Mouse (Mus musculus) layer of hippocampus, adult 2 months (tissue): ENCODE measurements around the gene Tsc22d3. TPM values are rescaled to one million over a fixed set of nuclear protein-coding genes. Genes with fewer than 3 reads are reported as not detected.
"Not testable (repeated sequence)": the region's sequence is repeated elsewhere in the genome, so short reads cannot be mapped to it uniquely, and the experiment has no call there.

Source experiments
- DNase-seq, 2 experiments: peaks; one replicate each; pipeline ENCODE4 v3.0.0; 2022; ENCODE audit warnings: low spot score in 2 of 2
- H3K27ac ChIP-seq: fragments of 200-600 bp; 2 replicates; pipeline ENCODE4 v1.8.1; 2022
- H3K4me3 ChIP-seq: fragments of 200-600 bp; 2 replicates; pipeline ENCODE4 v1.8.1; 2022; ENCODE audit warnings: mild to moderate bottlenecking
- CTCF ChIP-seq: fragments of 200-600 bp; conservative IDR thresholded peaks from 2 replicates; pipeline ENCODE4 v1.8.1; 2022; ENCODE audit warnings: antibody characterized with exemption, mild to moderate bottlenecking, moderate library complexity
- total RNA-seq, 2 experiments: library from RNA; stranded (reverse); gene quantifications; 2 replicates each; pipeline ENCODE4 v1.2.3; 2021

Gene Tsc22d3
- total RNA-seq, 2 experiments from 2014 or later: 101 to 111 TPM

- no peak for DNase-seq
- no peak overlapping the region for H3K27ac ChIP-seq
- H3K4me3 ChIP-seq: no peak overlapping the region
- no peak for TF ChIP-seq CTCF
Measured at GRCm38 (mm10) chrX:140555965-140556364, 44.5 kb downstream of the Tsc22d3 start.

GRCm38 (mm10) chrX:140555423-140555822 is 45.0 kb downstream of the Tsc22d3 start:
- no peak for TF ChIP-seq CTCF
- H3K27ac ChIP-seq: no peak overlapping the region
- DNase-seq: no peak
- H3K4me3 ChIP-seq: no peak overlapping the region

GRCm38 (mm10) chrX:140547660-140548419 is 52.6 kb downstream of the Tsc22d3 start:
- no peak for DNase-seq
- TF ChIP-seq CTCF: no peak

GRCm38 (mm10) chrX:140544737-140545136 is 55.7 kb downstream of the Tsc22d3 start:
- TF ChIP-seq CTCF: peak; percentile 83
- no peak overlapping the region; the same call in 1 of the 2 replicates for H3K4me3 ChIP-seq
- DNase-seq: peak; percentile 55 to 60
- H3K27ac ChIP-seq: no peak overlapping the region

More at GRCm38 (mm10) chrX:140547660-140548419, 52.6 kb downstream of the Tsc22d3 start:
- no peak overlapping the region for H3K4me3 ChIP-seq
- H3K27ac ChIP-seq: peak overlapping the region; percentile 57; the same call in 1 of the 2 replicates

GRCm38 (mm10) chrX:140542938-140543673 is 57.4 kb downstream of the Tsc22d3 start:
- Histone ChIP-seq H3K4me3 (peak overlapping the region; percentile 67), H3K27ac (peak overlapping the region; percentile 95)
- DNase-seq: peak; percentile 62 to 71
- TF ChIP-seq CTCF: peak; percentile 66

- H3K27ac ChIP-seq: peak overlapping the region; percentile 95
- DNase-seq: peak in 1 of 2 experiments; percentile 21
- no peak for TF ChIP-seq CTCF
- peak overlapping the region; percentile 67 for H3K4me3 ChIP-seq
Measured at GRCm38 (mm10) chrX:140542474-140542845, 58.0 kb downstream of the Tsc22d3 start.

- peak in 1 of 2 experiments; percentile 17 for DNase-seq
- peak overlapping the region; percentile 67 for H3K4me3 ChIP-seq
- TF ChIP-seq CTCF: no peak
- peak overlapping the region; percentile 95 for H3K27ac ChIP-seq
Measured at GRCm38 (mm10) chrX:140541711-140542473, 58.6 kb downstream of the Tsc22d3 start.

GRCm38 (mm10) chrX:140540500-140541114 is 59.9 kb downstream of the Tsc22d3 start:
- TF ChIP-seq CTCF: peak; percentile 27; the same call in 1 of the 2 replicates
- Histone ChIP-seq H3K4me3 (peak overlapping the region; percentile 67), H3K27ac (peak overlapping the region; percentile 95; the same call in 1 of the 2 replicates)
- DNase-seq: no peak

- peak overlapping the region; percentile 67; the same call in 1 of the 2 replicates for H3K4me3 ChIP-seq
- H3K27ac ChIP-seq, DNase-seq: not testable (repeated sequence)
Measured at GRCm38 (mm10) chrX:140539831-140540230, 60.6 kb downstream of the Tsc22d3 start.

GRCm38 (mm10) chrX:140539111-140539680 is 61.3 kb downstream of the Tsc22d3 start:
- no peak for TF ChIP-seq CTCF
- Histone ChIP-seq H3K27ac (no peak overlapping the region), H3K4me3 (no peak overlapping the region)
- no peak for DNase-seq

- Histone ChIP-seq H3K4me3 (no peak overlapping the region), H3K27ac (no peak overlapping the region)
- no peak for TF ChIP-seq CTCF
- DNase-seq: no peak
Measured at GRCm38 (mm10) chrX:140538649-140539048, 61.8 kb downstream of the Tsc22d3 start.

GRCm38 (mm10) chrX:140537662-140538061 is 62.8 kb downstream of the Tsc22d3 start:
- DNase-seq: no peak
- TF ChIP-seq CTCF: no peak
- no peak overlapping the region for H3K4me3 ChIP-seq
- no peak overlapping the region for H3K27ac ChIP-seq
